Mouse (Mus musculus): ENCODE measurements at regions not wholly inside any gene's neighbourhood (a gene's known extent, or its start where the extent isn't known, plus 50 kb on each side); places are given as distances from the start of the nearest gene placed in this dataset.
"Not testable (repeated sequence)": the region's sequence is repeated elsewhere in the genome, so short reads cannot be mapped to it uniquely, and the experiment has no call there.

DNA sequence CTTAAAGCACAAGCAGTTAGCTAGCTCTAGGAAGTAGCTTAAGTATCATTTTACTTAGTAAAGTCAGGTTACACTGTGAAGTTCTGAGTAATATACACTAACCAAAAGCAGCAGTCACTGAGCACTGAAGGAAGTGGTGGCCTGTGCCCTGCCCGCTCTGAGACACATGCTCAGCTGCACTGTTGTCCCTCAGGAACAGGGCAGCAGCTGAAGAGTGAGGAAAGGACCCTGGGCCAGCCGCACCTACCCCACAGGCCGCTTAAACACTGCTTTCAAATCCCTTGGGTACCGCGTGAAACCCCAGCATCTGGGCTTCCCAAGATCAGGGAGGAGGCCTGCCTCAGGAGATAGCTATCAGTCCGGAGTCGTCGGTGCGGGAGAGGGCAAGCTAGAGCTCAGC lies 385.1 kb downstream of the Gm8797 start:
- not testable (repeated sequence) for DNase-seq

DNA sequence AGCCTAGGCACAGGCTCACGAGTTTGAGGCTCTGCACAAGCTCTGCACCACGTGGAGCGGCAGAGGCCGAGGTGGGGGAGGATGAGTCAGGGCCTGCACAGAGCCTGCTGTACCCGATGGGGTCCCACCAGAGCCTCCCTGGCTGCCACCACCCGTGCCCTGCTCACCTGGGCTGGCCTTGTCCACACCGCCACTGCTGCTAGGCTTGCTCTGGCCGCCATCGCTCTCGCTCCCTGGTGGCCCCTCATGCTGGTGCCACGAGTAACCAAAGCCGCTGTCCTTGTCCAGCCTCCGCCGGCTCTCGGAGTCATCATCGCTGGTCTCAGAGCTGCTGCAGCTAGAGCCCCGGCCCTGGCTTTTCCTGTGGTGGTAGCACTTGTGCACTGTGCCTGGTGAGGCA lies 386.8 kb downstream of the Gm8797 start:
- DNase-seq, result no peak

DNA sequence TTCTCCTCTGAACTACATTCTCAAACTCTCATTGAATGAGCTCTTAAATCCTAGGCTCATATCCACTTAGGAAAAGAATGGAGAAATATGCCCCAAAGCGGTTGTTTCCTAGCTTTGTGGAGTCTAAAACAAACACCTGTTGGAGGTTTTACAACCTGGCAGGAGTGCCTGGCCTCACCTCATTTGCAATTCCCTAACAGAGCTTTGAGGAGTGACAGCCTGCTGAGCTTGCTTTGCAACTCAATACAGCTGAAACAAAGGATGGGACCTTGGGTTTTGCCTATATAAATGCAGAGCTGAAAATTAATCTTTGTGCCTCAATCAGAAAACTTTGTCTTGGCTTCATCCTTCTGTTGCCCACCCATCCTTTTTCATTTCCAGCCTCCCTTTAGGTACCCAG lies 423.2 kb downstream of the Gm8797 start:
- DNase-seq, result no peak

DNA sequence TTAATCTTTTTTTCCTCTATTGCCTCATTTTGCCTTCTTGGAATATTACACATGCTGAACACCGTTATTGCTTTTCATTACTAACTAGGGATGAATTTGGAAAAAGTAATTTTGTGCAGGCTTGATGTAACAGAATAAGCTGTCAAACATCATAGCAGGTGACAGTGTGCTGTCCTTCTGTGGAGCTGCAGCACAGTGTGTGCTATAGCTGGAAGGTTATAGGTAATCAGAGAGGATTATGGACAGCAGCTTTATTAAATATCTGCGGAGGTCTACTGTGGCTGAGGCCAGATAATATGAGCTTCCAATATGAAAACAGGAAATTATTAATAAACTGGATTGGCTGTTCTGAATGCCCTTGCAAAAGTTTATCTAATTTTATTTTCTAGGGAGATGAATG lies 431.9 kb downstream of the Gm8797 start:
- DNase-seq, result no peak

DNA sequence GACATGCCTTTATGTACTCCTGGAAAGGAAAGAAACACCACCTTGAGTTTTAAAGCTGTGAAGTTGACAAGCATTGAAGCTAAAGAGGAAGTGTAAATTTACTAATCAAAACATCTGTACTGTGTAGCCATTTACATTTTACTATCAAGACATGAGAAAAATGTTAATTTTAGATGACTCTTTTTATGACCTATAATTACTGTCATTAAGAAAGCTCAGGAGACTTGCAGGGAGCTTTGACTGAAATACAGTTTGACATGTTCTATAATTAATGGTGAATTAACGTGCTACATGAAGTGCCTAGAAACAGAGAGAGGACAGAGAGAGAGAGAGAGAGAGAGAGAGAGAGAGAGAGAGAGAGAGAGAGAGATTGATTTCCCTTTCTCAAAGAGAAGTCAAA lies 432.8 kb downstream of the Gm8797 start:
- DNase-seq, result no peak

DNA sequence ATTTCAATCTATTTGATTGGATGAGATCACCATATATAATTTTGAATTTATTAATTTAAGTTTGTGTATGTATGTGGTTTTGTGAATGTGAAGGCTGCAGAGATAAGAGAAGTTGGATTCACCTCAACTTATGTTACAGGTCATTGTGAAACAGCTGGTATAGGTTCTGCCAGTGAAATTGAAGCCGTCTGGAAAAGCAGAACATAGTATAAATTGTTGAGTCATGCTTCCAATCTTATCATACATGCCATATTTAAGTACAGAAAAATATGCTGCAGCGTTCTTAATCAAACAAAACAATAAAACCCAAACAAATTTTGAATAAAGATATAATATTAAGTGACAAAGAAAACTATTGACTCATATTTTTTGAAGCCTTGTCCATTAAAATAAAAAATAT lies 415.6 kb downstream of the 1700008P02Rik start:
- DNase-seq, result no peak

DNA sequence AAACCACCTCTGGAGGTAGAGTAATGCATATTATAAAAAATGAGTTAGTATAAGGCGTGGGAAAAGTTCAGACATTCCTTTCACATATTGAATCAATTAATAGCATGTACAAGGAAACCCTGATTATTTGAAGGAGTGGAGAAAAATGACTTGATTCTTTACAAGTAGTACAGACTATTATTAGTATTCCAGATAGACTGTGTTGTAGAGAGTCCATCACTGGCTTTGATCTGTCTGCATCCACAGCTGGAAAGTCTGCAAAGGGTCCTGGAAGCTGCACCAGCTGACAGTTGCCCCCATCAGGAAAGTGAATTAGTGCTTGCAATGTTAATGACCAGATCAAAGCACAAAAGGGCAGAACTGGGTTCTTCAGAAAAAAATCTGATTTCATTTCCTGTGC lies 391.6 kb downstream of the 1700008P02Rik start:
- no peak for DNase-seq

Small RNAs in the stretch of these regions (microRNA-seq; reads per million reads assigned to microRNA genes)
- gene Gm25144, result 0 reads per million in 2 experiments
- 0 reads per million in 2 experiments for gene Gm25352

Data from heart, postnatal 4 days (tissue).